Mouse (Mus musculus): ENCODE results near the gene Gm5155. TPM values are rescaled to one million over a fixed set of nuclear protein-coding genes. Genes with fewer than 3 reads are reported as not detected.
"Not testable (repeated sequence)": the region's sequence is repeated elsewhere in the genome, so short reads cannot be mapped to it uniquely, and the experiment has no call there.

Gene Gm5155
- polyA plus RNA-seq (2014; fragmentation: Nextera tagmentation; extraction: Ambion mirVana), result not detected in 2 replicates

DNA sequence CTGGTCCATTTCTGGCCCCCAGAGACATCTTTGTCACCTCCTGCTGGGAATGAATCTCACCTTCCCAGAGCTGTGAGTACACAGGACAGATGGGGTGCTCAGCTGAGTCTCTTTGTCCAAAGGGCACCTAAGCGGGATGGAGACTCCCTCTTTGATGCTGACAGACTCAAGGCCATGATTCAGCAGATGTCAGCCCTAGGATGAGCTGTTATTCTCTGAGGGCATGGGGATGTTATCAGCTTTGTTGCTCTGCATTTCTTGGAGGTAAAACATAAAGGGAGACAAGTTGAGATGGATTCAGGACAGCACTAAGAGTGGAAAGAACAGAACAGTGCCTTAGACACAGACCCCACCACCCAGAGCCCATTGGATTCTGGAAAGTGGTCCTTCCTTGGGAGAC lies at the start of gene Gm5155:
TSS of gene Gm5155 (plus strand) at position 301 of the 400 bp plus-strand sequence.
- Histone ChIP-seq H3K27ac (ENCODE audit: low read length) (no peak within 1 kb of the TSS), H3K9ac (replicated peaks; ENCODE audit: low read depth, low read length) (no peak within 1 kb of the TSS), H3K4me1 (ENCODE audit: control insufficient read depth, insufficient read depth, low read length) (no peaks in the 10 kb centered on the region), H3K9me3 (ENCODE audit: control insufficient read depth, low read depth, low read length) (no peaks in the 10 kb centered on the region; the same call in 1 of the 2 replicates), H3K36me3 (ENCODE audit: control insufficient read depth, insufficient read depth, low read length) (no peaks in the 10 kb centered on the region), H3K27me3 (ENCODE audit: control insufficient read depth, insufficient read depth, low read length) (no peaks in the 10 kb centered on the region), H3K4me2 (replicated peaks; ENCODE audit: low read depth, low read length) (no peak within 1 kb of the TSS), H3K4me3 (ENCODE audit: low read depth, low read length) (no peak within 1 kb of the TSS)
- no peak for ATAC-seq (ENCODE audit: insufficient number of reproducible peaks, insufficient read depth, low FRiP score, low read depth)
- WGBS, result 69% methylated on average over 1 of the region's 1 CpGs

DNA sequence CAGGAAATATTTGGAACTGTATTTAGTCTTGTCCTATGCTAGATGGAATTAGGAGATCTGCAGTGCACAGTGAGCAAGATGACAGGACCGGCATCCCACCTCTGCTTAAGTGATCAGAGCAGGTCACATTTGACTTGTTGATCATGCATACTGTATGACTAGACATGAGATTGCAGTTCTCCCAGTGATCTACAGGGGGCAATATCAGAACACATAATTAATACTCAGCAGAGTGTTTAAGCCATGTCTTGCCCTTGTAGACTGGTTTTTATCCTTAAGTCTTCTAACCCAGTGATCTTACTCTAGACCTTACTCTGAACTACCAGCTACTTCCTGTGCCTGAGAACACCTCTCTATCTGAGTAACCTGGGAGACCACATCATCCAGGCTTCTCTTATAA lies 791 bp upstream of the Gm5155 start:
- no peak for ATAC-seq (ENCODE audit: insufficient number of reproducible peaks, insufficient read depth, low FRiP score, low read depth)
- WGBS, result 100% methylated on average over 1 of the region's 1 CpGs
- Histone ChIP-seq H3K27me3 (ENCODE audit: control insufficient read depth, insufficient read depth, low read length) (no peaks in the 10 kb centered on the region), H3K4me3 (ENCODE audit: low read depth, low read length) (no peak overlapping the region), H3K36me3 (ENCODE audit: control insufficient read depth, insufficient read depth, low read length) (no peaks in the 10 kb centered on the region), H3K9ac (replicated peaks; ENCODE audit: low read depth, low read length) (no peak overlapping the region), H3K4me2 (replicated peaks; ENCODE audit: low read depth, low read length) (no peak overlapping the region), H3K9me3 (ENCODE audit: control insufficient read depth, low read depth, low read length) (no peaks in the 10 kb centered on the region; the same call in 1 of the 2 replicates), H3K27ac (ENCODE audit: low read length) (no peak overlapping the region), H3K4me1 (ENCODE audit: control insufficient read depth, insufficient read depth, low read length) (no peaks in the 10 kb centered on the region)

DNA sequence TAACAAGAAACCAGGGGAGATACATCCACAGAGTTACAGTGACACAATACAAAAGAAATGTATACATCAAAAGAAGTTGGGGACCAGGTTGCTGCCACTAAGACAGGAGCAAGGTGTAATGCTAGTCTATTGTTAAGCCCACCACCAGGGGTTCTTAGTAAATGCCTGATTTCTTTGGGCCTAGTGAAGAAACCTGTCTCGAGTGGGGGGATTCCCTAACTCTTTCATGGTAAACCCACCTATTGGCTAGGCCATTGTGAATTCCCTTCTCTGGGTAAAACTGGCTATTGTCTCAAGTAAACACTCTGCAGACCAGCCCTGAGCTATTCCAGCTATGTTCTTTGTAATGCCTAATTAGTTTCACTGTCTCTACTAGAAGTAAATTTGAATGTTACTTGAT lies 23.8 kb downstream of the Gm5155 start:
- H3K27ac ChIP-seq (ENCODE audit: low read length); H3K4me2 ChIP-seq (replicated peaks; ENCODE audit: low read depth, low read length); ATAC-seq (ENCODE audit: insufficient number of reproducible peaks, insufficient read depth, low FRiP score, low read depth); H3K9me3 ChIP-seq (ENCODE audit: control insufficient read depth, low read depth, low read length); H3K36me3 ChIP-seq (ENCODE audit: control insufficient read depth, insufficient read depth, low read length); H3K9ac ChIP-seq (replicated peaks; ENCODE audit: low read depth, low read length); H3K27me3 ChIP-seq (ENCODE audit: control insufficient read depth, insufficient read depth, low read length); H3K4me3 ChIP-seq (ENCODE audit: low read depth, low read length); H3K4me1 ChIP-seq (ENCODE audit: control insufficient read depth, insufficient read depth, low read length): not testable (repeated sequence)
- WGBS, result 63% methylated on average over 1 of the region's 1 CpGs

DNA sequence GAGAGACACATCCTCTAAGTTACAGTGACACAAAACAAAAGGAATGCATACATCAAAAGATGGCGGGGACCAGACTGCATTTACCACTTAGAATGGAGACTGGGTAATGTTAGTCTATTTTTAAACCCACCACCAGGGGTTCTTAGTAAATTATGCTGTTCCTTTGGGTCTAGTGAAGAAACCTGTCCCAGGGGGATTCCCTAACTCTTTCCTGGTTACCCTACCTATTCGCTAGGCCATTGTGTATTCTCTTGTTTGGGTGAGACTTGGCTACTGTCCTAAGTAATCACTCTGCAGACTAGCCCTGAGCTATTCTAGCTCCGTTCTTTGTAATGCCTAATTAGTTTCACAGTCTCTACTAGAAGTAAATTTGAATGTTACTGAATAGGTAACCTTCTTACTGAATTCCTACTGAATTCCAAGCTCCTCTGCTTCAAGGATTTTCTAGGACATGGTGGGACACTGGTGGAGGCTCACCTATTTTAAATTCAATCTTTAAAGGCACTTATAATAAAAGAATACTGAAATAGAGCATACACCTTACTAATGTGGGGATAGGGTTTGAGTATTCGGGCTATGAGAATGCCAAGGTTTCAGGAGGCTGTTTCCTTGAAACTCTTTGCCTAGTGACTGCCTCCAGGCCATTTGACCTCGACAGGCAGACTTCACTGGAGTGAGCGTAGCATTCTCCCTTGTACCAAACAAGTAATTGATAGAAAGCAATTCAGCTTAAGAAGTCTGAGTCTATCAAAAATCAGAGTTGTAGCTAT lies 31.8 kb downstream of the Gm5155 start:
- Histone ChIP-seq H3K4me2 (replicated peaks; ENCODE audit: low read depth, low read length) (no peak overlapping the region), H3K4me1 (ENCODE audit: control insufficient read depth, insufficient read depth, low read length) (no peaks in the 10 kb centered on the region), H3K9me3 (ENCODE audit: control insufficient read depth, low read depth, low read length) (no peaks in the 10 kb centered on the region; the same call in none of the 2 replicates), H3K36me3 (ENCODE audit: control insufficient read depth, insufficient read depth, low read length) (no peaks in the 10 kb centered on the region), H3K27me3 (ENCODE audit: control insufficient read depth, insufficient read depth, low read length) (no peaks in the 10 kb centered on the region), H3K4me3 (ENCODE audit: low read depth, low read length) (no peak overlapping the region), H3K27ac (ENCODE audit: low read length) (no peak overlapping the region), H3K9ac (replicated peaks; ENCODE audit: low read depth, low read length) (no peak overlapping the region)
- no peak for ATAC-seq (ENCODE audit: insufficient number of reproducible peaks, insufficient read depth, low FRiP score, low read depth)
- 74% methylated on average over 6 of the region's 6 CpGs for WGBS

Other genes starting within 250 kb of the Gm5155 start
- gene Ceacam5, start 158.5 kb upstream of the Gm5155 start, polyA plus RNA-seq (2014; fragmentation: Nextera tagmentation; extraction: Ambion mirVana), result not detected in 2 replicates
- not detected in 2 replicates for gene Ceacam14, start 59.1 kb upstream of the Gm5155 start, polyA plus RNA-seq (2014; fragmentation: Nextera tagmentation; extraction: Ambion mirVana)
- gene Ceacam11, start 100.4 kb downstream of the Gm5155 start, polyA plus RNA-seq (2014; fragmentation: Nextera tagmentation; extraction: Ambion mirVana), result not detected in 2 replicates
- gene Ceacam13, start 138.1 kb downstream of the Gm5155 start, polyA plus RNA-seq (2014; fragmentation: Nextera tagmentation; extraction: Ambion mirVana), result not detected in 2 replicates
- gene Ceacam12, start 194.2 kb downstream of the Gm5155 start, polyA plus RNA-seq (2014; fragmentation: Nextera tagmentation; extraction: Ambion mirVana), result not detected in 2 replicates

All from stomach, embryonic 14.5 days (tissue).